Mouse (Mus musculus): ENCODE measurements around the gene Uqcrc1. TPM values are rescaled to one million over a fixed set of nuclear protein-coding genes. Genes with fewer than 3 reads are reported as not detected.

The Uqcrc1 gene
- total and polyA plus RNA-seq, 3 experiments, result 427 to 494 TPM; not detected in 1

DNA sequence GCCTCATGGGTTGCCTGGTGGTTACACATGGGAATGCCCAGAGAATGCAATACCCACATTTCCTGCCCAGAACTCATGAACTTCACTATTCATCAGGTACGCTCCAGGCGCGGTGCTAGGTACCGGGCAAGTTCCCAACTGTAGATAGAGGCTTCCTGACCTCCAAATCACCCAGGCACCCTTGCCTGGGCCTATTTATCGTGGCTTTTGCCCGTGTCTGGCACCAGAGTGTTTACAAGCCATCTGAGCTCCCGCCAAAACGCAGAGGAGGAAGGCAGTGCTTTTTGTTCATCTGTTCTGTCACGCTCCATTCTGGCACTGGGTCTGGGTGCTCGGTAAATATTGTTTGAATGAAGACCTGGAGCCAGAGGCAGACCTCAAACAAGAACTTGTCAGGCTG is 22.8 kb upstream of the Uqcrc1 start:
- no peaks in the 10 kb centered on the region for H3K9me3 ChIP-seq (replicated peaks; ENCODE audit: insufficient read depth, low read length)
- TF ChIP-seq POLR2AphosphoS5 (IDR thresholded peaks at IDR 0.05; ENCODE audit: borderline replicate concordance, low read depth, low read length) (no peak), MYB (IDR thresholded peaks at IDR 0.05; ENCODE audit: low read depth, low read length) (no peak), USF1 (IDR thresholded peaks at IDR 0.05; ENCODE audit: low read depth, low read length) (no peak), ZMIZ1 (IDR thresholded peaks at IDR 0.05; ENCODE audit: low read depth, low read length) (no peak), MYC (IDR thresholded peaks at IDR 0.05; ENCODE audit: low read depth, low read length) (no peak), E2F4 (IDR thresholded peaks at IDR 0.05; ENCODE audit: borderline replicate concordance, low read depth, low read length) (no peak), MAZ (IDR thresholded peaks at IDR 0.05; ENCODE audit: low read depth, low read length) (no peak), ZNF384 (IDR thresholded peaks at IDR 0.05; ENCODE audit: low read depth, low read length) (no peak), JUND (IDR thresholded peaks at IDR 0.05; ENCODE audit: low read depth, low read length) (no peak), GATA1 (IDR thresholded peaks at IDR 0.05; ENCODE audit: low read depth, low read length) (no peak), NRF1 (IDR thresholded peaks at IDR 0.05; ENCODE audit: insufficient read depth, low read depth, low read length, poor library complexity, severe bottlenecking) (no peak), TBP (IDR thresholded peaks at IDR 0.05; ENCODE audit: low read depth, low read length) (no peak), MAFK (IDR thresholded peaks at IDR 0.05; ENCODE audit: borderline replicate concordance, low read depth, low read length) (no peak), RCOR1 (IDR thresholded peaks at IDR 0.05; ENCODE audit: low read depth, low read length) (no peak)
- no peaks in the 10 kb centered on the region for H3K79me2 ChIP-seq (ENCODE audit: control insufficient read depth, insufficient read depth, low read length, poor library complexity)
- H3K4me3 ChIP-seq (ENCODE audit: control insufficient read depth in 1 of 2, insufficient read depth in 1 of 2, low read depth in 2 of 2, low read length in 2 of 2), result no peak overlapping the region
- no peak overlapping the region for H3K9ac ChIP-seq (ENCODE audit: control insufficient read depth, low read depth, low read length, poor library complexity, severe bottlenecking)
- H3K27me3 ChIP-seq (ENCODE audit: control insufficient read depth in 1 of 2, insufficient read depth in 2 of 2, low read length in 2 of 2), result peaks cover 0 to 2% of the 10 kb centered on the region in 2 experiments; a peak in 2 of 4 replicates
- H3K4me1 ChIP-seq (ENCODE audit: control insufficient read depth in 1 of 2, insufficient read depth in 2 of 2, low read length in 2 of 2), result no peaks in the 10 kb centered on the region
- no peaks in the 10 kb centered on the region for H3K36me3 ChIP-seq (ENCODE audit: control insufficient read depth in 1 of 2, insufficient read depth in 2 of 2, low read length in 2 of 2)
- DNase-seq (ENCODE audit: low read depth, low spot score), result no peak
- no peak overlapping the region for H3K27ac ChIP-seq (ENCODE audit: control insufficient read depth, low read depth, low read length)

DNA sequence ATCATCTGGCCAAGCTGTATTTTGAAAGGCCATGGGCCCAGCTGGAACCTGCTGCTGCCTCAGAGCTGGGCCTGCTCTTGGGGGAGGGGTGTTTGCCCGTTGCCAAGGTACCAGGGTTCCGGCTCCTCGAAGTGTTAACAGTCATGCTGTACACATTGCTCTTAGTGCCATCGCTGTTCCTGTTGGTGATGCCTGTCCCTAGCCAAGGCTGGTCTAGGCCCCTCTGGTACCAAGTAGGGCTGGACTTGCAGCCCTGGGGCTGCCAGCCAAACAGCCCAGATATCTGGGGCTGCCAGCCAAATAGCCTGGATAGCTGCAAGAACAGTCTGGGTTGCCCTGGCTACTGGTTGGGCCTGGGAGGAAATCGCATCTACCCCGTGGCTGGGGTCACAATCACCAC is 21.9 kb upstream of the Uqcrc1 start, which contains the start of gene Tmem89:
TSS of gene Tmem89 (plus strand) at position 129 of the 400 bp plus-strand sequence.
- TF ChIP-seq TCF12 (IDR thresholded peaks at IDR 0.05; ENCODE audit: low read depth, low read length) (no peak), ZMIZ1 (IDR thresholded peaks at IDR 0.05; ENCODE audit: low read depth, low read length) (no peak), POLR2A (IDR thresholded peaks at IDR 0.05; ENCODE audit: control insufficient read depth in 1 of 2, insufficient read depth in 1 of 2, low read depth in 1 of 2, low read length in 2 of 2, poor library complexity in 1 of 2) (no peak), MXI1 (IDR thresholded peaks at IDR 0.05; ENCODE audit: low read depth, low read length) (no peak), SMC3 (IDR thresholded peaks at IDR 0.05; ENCODE audit: low read depth, low read length) (no peak), NRF1 (IDR thresholded peaks at IDR 0.05; ENCODE audit: insufficient read depth, low read depth, low read length, poor library complexity, severe bottlenecking) (no peak), MAZ (IDR thresholded peaks at IDR 0.05; ENCODE audit: low read depth, low read length) (no peak), ELF1 (IDR thresholded peaks at IDR 0.05; ENCODE audit: low read depth, low read length) (no peak), NELFE (IDR thresholded peaks at IDR 0.05; ENCODE audit: low read depth, low read length) (no peak), USF1 (IDR thresholded peaks at IDR 0.05; ENCODE audit: low read depth, low read length) (no peak), MAFK (IDR thresholded peaks at IDR 0.05; ENCODE audit: borderline replicate concordance, low read depth, low read length) (no peak), EP300 (IDR thresholded peaks at IDR 0.05; ENCODE audit: low read depth in 1 of 2, low read length in 2 of 2) (no peak), RCOR1 (IDR thresholded peaks at IDR 0.05; ENCODE audit: low read depth, low read length) (no peak), POLR2AphosphoS5 (IDR thresholded peaks at IDR 0.05; ENCODE audit: borderline replicate concordance, low read depth, low read length) (no peak), JUND (IDR thresholded peaks at IDR 0.05; ENCODE audit: low read depth, low read length) (no peak), CHD2 (IDR thresholded peaks at IDR 0.05; ENCODE audit: low read length) (no peak), USF2 (IDR thresholded peaks at IDR 0.05; ENCODE audit: borderline replicate concordance in 1 of 2, insufficient read depth in 1 of 2, low read depth in 1 of 2, low read length in 2 of 2) (no peak), TAL1 (IDR thresholded peaks at IDR 0.05; ENCODE audit: low read length) (no peak), BHLHE40 (IDR thresholded peaks at IDR 0.05; ENCODE audit: borderline replicate concordance, low read depth, low read length) (no peak)
- DNase-seq (ENCODE audit: low read depth, low spot score), result no peak
- H3K4me3 ChIP-seq (ENCODE audit: control insufficient read depth in 1 of 2, insufficient read depth in 1 of 2, low read depth in 2 of 2, low read length in 2 of 2), result no peak within 1 kb of the TSS
- no peak within 1 kb of the TSS for H3K27ac ChIP-seq (ENCODE audit: control insufficient read depth, low read depth, low read length)
- no peaks in the 10 kb centered on the region for H3K79me2 ChIP-seq (ENCODE audit: control insufficient read depth, insufficient read depth, low read length, poor library complexity)
- no peak within 1 kb of the TSS for H3K9ac ChIP-seq (ENCODE audit: control insufficient read depth, low read depth, low read length, poor library complexity, severe bottlenecking)
- H3K4me1 ChIP-seq (ENCODE audit: control insufficient read depth in 1 of 2, insufficient read depth in 2 of 2, low read length in 2 of 2), result no peaks in the 10 kb centered on the region
- peaks cover 0 to 2% of the 10 kb centered on the region in 2 experiments; a peak in 2 of 4 replicates for H3K27me3 ChIP-seq (ENCODE audit: control insufficient read depth in 1 of 2, insufficient read depth in 2 of 2, low read length in 2 of 2)
- no peaks in the 10 kb centered on the region for H3K9me3 ChIP-seq (replicated peaks; ENCODE audit: insufficient read depth, low read length)
- no peaks in the 10 kb centered on the region for H3K36me3 ChIP-seq (ENCODE audit: control insufficient read depth in 1 of 2, insufficient read depth in 2 of 2, low read length in 2 of 2)
